Mouse (Mus musculus) thymus, postnatal 36 days (tissue): ENCODE data around the gene Got2.

Source experiments
- DNase-seq, 2 experiments: peaks; one replicate each; pipeline ENCODE4 v3.0.0; 2022; ENCODE audit warnings: mixed read lengths in 2 of 2

The Got2 gene

DNA sequence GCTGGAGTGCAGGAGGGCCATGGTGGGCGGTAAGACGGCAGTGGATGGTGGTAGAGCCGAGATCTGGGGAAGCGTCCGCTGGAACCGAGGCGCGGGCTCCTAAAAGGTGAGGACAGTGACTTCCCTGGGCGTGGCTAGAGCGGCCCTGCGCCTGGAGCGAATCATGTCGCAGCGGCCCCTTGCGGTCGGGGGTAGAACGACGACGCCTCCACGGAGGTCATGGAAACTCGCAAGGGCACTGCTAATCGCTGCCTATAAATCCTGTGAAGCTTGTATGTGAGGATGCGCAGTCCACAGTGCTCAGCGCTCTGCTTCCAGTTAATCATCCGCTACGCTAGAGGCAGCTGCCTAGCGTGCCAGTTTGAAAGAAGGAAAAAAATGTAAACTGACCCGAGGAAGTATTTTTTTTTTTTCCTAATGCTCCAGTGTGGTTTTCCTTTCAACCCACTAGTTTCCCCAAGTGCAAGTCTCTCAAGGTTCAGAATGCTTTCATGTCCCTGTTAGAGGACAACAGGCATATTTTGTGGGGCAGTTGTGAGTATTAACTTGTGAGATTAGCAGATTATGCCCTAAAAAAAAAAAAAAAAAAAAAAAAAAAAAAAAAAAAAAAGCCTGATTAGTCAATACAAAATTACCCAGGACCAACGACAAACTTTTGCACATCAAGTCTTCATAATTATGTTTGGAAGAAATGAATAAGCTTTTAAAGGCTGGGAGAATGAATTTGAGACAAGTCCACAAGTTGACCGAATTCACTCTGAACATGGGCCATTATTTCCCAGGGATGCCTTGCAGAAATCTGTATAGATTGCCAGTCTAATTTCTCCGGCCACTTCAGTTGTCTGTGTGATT is at the start of gene Got2:
Gene Got2 (minus strand): TSS at position 263 of the 852 bp plus-strand sequence.
- DNase-seq: peak; percentile 88 to 90

DNA sequence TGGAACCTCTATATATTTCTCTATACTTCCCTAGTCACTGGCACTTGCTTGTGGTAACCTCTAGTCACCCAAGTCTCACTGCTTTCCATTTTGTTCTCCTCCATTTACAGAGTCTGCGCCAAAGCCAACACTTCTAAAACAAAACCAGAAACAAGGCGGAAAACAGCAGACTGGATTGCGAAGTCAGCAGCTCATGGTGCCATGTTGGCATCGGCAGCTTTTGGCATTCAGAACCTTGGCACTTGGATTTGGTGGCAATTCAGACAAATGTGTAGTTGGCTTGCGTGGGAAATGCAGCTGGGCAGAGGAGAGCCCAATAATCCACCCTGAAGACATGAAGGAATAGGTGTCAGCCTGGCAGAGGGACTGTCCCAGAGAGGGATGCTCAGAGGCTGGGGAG is 44.5 kb upstream of the Got2 start:
- DNase-seq: no peak

DNA sequence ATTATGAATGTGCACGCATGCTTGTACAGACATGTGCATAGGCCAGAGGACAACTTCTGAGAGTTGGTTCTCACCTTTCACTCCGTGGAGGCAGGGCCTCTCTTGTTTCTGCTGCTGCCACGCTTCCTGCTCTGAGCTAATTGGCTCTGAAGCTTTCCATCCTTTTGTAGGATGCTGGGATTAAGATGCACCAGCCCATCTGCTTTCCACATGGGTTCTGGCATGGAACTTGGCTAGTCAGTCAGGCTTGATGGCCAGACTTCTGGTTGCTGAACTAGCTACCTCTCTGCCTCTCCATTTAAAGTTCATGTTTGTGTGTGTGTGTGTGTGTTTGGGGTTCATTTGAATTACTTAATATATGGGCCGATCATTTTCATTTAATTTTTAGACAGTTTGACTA is 41.5 kb upstream of the Got2 start:
- DNase-seq: no peak

DNA sequence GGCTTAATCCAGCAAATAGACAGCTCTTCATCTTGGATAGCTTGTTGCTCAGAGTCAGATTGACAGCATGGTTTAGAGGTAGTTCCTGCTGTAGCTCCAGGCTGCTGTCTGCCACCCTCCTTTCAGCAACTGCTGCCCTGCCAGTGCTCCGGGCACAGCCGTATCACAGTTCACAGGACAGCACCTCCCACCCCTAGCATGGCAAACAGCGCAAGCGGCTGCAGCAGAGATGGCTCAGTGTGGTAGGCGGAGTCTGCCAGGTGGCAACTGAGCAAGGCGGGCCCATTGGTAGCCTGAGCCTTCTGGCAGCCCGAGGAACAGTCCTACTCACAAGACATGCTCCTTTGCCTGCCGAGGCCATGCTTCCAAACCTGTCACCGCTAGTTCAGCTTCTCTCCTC is 27.8 kb upstream of the Got2 start:
- DNase-seq: peak; percentile 23 to 35

DNA sequence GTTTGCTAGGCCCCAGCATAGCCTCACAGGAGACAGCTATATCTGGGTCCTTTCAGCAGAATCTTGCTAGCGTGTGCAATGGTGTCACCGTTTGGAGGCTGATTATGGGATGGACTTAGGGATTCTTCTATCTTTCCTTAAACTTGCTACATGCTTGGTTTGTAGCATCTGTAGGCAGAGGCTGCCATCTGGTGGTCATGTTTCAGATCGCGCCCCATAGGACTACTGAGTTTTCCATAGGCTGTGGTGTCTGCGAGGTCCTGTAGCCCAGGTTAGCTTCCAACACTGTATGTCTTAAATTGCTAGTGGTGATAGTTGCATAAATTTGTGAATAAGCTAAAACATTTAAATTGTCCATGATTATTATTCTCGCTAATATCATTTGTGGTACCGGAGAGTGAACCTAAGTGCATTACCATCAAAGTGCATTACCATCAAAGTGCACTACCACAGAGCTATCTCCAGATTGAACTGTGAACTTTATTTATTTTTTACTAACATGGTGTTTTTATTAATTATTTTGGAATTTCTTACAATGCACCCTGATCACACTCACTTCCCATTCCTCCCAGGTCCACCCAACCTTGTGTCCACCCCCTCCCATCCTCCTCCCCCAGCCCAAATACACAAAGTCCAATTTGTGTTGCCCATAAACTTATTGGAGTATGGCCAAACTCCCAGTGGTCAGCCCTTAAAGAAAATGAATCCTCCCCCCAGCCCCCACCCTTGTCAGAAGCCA is 26.7 kb upstream of the Got2 start:
- DNase-seq: peak; percentile 50 to 57

DNA sequence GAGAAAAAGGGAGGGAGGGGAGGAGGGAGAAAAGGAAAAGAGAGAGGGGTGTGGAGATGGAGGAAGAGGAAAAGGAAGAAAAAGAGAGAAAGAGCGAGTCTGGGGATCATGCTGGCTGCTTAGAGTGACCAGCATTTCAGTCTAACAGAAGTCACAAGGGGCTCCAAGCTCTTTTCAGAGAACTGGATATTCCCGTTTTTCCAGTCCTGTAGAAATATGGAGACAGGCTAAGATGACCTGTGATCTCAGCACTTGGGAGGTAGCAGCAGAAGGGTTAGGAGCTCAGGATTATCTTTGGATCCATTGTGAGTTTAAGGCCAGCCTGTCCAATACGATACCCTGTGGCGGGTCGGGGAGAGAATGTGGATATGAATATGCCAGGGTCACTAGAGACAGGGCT is 22.9 kb upstream of the Got2 start:
- no peak for DNase-seq

DNA sequence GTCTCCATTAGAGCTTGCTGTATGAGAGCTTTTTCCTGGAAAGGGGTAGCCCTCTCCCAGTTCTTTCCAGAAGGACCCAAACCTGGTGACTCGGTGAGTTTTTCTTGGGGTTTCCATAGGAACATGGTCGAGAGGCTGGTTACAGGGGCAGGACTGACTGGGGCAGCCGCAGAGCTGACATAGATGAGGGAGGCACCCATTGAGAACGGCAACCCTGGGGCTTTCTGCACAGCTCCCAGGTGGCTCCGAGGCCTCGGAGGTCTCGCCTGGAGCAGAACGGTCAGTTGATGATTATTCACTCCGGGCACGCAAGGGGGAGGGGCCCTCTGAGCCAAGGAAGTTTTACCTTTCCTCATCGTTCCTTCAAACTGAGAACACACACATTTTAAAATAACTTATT is 19.5 kb upstream of the Got2 start:
- no peak for DNase-seq

DNA sequence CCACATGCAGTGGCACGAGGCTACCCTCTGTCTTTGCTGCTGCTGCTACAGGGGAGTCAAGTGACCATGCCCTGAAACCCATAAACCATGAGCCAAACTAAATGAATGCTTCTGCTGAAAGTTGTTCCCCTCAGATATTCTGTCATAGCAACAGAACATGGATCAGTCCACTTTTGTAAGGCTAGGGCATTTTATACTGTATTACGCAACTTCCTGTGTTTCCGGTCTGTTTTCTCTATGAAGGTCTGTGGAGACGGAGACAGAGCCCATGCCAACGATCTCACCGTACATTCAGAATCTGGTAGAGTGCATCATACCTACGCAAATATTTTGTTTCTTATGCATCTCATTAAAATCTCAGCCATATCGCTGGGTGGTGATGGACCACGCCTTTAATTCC is 18.4 kb upstream of the Got2 start:
- DNase-seq: no peak

DNA sequence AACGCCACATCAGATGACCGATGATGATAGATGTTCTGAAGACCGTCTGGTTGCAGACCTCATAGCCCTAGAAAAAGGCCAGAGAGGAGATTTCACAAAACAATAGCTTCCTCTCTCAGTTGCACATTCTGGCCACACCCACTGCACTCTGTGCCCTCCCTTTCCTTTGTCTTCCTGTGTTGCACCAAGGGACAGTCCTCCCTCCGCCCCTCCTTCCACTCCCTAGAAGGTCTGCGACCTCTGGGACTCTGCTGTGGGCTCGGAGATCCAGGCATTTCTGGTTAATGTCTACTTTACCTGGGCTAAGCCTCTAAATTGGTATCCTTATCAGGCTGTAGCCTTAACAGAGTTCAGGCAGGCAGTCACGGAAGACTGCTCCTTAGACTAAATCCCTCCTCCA is 13.5 kb upstream of the Got2 start:
- DNase-seq: no peak

DNA sequence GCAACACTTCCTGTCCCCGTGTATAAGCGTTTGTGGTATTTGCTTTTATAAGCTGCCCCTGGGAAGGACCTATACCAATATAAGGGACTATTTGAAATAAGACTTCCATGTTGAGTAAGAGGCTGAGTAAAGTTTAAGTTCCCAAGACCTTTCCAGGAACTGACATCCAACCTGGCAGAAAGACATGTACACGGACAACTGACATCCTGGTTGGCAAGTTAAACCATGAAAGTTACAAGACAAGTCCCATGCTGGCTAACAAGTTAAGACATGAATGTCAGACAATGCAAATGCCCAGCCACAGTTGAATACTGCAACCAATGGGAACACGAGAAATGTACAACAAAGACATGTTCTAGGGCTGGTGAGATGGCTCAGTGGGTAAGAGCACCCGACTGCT is 5.4 kb upstream of the Got2 start:
- DNase-seq: no peak

DNA sequence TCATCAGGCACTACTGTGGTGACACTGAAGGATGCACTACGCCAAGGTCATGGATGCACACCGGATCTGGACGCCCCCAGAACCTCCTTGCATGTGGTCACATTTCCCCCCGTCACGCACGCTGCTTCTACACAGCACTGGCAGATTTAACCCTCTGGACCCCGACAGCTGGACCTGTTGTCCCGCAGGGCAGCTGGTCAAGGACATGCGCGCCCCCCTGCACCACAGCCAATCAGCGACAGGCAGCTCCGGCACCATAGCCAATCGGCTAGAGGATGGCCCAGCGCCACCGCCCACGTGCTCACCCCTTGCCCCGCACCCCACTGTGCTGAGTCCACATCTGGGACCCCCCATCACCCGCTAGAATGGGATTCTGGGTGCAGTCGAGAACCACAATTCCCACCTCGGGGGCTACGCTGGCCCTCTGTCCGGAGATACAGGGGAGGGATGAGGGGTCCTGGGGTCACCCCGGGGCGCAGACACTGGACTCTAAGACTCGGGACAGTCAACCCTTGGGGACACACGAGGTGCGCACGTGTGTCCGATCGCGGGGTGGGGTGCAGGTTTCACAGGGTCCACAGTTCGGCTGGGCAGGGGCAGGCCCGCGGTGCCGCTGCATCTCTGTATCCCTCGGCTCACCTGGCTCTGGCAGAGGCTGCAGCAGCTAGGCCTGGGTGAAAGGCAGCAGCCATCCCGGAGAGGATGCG is 616 bp downstream of the Got2 start:
- DNase-seq: peak; percentile 66 to 73

DNA sequence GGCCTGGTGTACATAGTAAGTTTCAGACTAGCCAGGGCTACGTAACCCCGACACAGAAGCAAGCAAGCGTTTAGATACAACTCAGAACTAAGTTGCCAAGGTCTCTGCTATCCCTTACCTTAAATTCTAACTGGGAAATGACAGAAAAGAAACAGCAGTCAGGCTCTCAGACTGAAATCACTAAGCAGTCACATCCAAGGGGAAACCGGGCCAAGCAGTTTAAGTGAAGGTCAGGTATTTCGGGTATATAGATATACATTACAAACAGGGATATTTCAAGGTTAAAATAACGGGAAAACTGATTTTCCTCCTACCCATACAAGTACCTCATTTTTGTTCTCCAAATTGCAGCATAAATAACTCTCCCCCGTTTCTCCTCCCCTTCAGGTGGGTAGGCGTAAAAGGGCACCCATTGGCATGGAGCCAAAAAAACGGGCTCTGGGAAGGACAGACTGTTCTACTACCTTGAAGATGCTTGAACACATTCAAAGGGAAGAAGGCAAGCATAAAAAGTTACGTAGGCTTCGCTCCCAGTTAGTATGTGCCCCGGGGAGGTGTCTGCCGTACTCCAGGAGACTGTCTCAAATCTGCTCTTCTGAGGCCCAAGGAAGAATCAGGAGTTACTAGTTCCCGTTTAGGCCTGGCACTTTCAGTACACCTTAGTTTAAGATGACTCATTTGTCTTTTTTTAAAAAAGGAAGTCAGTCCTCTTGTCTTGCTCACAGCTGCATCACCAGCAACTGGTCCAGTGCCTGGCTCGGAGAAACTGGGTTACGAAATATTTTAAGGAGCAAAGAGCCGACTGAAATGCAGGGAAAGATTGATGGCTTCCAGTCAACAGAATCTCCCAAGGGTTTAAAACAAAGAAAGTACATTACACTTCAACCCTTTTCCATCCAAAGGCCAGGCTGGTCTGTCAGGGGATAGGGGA is 1.4 kb downstream of the Got2 start:
- DNase-seq: peak in 1 of 2 experiments; percentile 6

DNA sequence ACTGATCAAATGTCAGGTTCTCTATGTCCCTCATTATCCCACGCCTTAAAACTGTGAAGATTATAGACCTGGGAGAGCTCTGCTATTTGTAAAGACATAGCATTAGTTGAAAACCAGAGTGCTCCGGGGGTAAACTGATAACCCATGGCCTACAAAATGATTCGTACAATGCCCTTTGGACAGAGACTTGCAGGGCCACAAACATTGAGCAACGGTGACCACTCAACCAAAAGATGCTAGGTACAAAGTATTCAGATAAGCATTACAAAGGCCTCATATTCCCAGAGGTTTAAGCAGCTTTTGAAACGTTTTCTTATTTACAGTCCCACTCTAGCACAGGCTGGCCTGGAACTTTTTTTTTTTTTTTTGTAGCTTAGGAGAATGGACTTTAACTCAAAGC is 2.4 kb downstream of the Got2 start:
- no peak for DNase-seq

DNA sequence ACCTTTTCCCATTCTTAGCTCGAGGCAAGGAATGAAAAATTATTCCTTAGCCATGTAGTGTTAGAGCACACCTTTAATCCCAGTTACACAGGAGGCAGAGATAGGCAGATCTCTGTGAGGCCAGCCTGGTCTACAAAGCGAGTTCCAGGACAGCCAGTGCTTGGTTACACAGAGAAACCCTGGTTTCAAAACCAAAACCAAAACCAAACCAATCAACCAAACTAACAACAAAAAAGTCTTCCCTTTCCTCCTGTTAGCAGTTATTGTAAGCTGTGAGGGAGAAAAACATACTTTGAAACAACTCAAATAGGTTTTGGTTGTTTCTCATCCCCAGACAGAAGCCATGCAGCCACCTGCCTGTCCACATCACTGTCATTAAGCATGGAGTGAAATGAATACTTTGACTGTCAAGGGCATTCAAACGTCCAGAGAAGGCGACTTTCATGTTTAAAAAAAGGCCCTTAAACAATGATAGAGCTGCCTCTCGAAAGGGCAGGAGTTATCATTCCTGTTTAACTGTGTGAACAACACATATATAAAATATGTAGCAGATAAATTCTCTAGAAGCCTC is 3.0 kb downstream of the Got2 start:
- DNase-seq: no peak

DNA sequence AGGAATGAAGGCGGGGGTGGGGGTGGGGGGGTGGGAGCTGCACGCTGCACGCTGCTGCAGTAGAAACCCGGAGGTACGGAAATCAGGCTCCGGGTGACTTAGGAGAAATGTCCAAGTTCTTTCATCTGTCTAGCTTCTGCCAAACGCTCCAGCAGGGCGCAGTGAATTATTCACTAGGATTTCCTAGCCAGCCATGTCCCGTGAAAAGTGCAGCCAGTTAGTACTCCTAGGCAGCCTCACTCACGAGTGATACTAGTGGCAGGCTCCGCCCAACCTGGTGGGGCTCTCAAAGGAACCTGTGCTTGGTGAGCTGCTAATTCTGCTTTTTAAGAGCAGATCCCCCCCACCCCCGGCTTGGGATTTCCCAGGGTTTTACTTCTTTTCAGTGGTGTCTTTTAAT is 3.9 kb downstream of the Got2 start:
- no peak for DNase-seq

DNA sequence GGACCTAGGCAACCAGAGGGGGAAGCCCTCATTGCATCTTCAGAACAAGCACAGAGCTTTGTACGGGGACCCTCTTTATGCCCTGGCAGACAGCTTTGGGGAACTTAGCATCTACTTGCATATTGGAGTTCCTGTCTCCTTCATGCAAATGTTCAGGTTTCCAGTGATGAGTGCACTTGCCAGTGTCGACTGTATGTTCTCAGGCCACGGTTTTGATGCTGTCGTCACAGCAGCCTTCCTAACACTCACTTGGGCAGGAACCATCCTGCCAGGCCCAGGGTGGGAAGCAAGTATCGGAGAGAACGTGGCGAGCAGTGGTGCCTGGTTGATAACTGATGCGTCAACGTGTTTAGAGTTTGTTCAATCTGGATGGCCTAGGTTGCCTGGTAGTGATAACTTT is 6.2 kb downstream of the Got2 start:
- no peak for DNase-seq

DNA sequence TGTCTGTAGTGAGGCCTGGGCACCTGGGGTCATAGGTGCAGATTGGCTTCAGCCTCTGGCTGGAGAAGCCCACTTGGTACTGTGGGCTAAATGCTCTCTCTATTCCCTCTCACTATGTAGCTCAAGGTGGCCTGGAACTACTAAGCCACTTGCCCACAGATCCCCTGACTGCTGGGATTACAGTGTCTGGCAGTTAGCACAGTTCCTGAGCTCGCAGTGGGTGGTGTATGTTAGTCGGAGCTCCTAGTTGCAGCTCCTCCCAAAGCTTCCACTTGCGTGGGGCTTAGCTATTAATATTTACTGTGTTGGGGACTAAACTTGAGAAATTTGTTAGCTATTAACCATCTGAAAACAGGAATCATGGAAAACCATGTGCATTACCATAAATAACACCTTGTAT is 6.8 kb downstream of the Got2 start:
- DNase-seq: no peak

DNA sequence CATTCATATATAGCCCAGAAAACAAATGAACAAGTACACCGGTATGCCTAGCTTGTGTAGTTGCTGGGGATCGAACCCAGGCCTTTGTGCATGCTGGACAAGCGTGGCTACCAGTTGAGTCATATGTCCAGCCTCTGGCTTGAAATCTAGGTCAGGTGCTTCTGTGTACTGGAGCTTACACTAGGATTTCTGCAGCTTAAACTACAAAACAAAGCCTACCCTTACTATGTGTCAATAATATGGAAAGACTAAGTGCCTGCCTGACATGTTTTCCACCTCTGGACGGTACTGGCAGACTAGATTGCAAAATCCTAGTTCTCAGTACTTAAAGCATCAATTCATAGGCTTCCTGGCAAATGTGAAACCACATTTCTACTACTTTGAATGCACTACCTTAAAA is 8.5 kb downstream of the Got2 start:
- no peak for DNase-seq

DNA sequence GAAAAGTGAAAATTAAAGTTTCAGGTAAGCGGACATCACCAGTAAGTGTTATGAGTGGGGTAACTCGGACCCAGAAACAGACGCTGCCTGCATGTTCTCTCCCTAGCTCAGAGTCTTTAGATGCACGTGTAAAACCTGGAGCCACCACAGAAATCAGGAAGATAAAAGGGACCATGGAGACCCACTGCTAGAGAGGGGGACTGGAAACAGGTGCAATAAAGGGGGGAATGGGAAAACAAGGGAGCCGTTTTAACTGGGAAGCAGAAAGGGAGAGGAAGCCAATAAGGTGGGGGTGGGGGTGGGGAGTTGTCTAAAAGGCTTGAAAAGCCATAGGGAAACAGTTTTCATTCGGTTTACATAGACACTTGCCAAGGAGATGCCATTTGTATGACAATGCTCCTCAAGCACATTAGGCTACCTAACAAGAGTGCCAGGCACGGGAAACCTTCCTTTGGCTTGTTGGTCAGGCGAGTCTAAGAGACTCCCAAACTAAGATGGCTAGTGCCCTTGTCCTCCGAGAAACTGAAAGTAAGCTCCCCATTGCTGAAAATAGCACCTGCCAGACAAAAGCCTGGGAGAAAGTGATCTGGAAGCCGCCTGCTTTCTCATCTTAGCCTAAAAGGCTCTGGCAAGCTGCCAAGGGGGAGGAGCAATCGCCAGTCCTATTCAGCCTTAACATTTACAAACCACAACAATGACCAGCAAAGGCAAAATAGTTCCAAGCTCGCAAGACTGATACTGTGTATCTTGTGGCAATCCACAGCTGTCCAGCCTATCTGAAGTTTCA is 10.0 kb downstream of the Got2 start:
- peak in 1 of 2 experiments; percentile 7 for DNase-seq

DNA sequence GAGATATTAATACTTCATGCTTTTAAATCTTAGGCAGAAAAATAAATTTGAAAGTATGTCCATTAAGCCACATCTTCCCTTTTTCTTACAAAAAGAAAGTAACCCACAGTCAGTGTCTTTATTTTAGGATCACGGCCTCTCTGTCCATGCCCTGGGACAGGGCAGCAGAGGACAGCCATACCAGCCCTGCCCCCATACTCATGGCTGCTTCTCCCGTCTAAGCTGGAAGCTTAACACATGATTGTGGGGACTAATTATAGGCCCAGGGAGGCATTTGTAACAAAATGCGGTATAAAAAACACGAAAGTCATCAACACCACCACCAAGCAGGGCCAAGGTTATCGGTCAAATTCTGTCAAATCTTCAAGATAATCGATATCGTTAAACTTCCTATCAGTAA is 13.1 kb downstream of the Got2 start:
- no peak for DNase-seq

DNA sequence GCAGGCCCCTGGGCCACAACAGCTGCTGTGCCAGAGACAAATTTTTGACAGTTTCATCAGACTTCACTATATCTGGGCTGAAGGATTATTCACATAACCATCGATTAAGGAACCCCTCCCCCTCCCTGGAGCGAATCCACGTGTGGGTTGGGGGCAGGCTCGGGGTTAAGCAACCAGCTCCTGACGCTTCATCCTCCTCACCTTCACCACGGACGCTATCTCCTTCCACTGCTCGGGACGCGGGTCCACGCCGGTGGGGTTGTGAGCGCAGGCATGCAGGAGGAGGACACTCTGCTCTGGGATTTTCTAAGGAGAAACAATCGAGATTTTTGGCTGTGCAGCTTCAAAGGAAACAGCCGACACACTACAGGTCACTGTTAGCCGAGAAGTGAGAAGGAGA is 16.7 kb downstream of the Got2 start:
- DNase-seq: no peak
